Mouse (Mus musculus) liver, postnatal 0 days (tissue): ENCODE data around the gene Ppib.

Experiments
- CTCF ChIP-seq: sonication (generic); IDR thresholded peaks from 2 replicates; pipeline ENCODE4 v1.5.1; 2016; ENCODE audit warnings: antibody characterized with exemption, low read depth
- EP300 ChIP-seq: IDR thresholded peaks from 2 replicates; pipeline ENCODE4 v1.6.1; 2016; ENCODE audit warnings: antibody characterized with exemption, low read depth, mild to moderate bottlenecking

DNA sequence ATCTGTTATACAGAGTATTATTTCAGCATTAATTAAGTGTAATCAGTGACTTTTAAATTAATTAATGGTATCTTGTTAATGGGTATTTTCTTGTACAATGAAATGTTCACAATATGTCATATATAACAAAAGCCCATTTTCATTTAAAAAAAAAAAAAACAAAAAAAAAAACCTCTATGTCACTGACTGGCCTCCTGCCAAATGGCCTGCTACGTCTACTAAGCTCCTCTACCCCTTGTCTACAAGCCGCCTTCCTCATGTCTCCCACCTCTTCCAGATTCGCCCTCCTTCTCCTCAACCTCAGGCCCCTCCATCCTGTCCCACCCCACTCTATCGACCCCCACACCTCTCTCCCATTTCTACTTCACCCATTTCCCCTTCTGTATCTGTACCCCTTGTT, 8.5 kb upstream of the Ppib start:
- no peak for TF ChIP-seq CTCF
- TF ChIP-seq EP300: no peak
